In the genomic region with DNA sequence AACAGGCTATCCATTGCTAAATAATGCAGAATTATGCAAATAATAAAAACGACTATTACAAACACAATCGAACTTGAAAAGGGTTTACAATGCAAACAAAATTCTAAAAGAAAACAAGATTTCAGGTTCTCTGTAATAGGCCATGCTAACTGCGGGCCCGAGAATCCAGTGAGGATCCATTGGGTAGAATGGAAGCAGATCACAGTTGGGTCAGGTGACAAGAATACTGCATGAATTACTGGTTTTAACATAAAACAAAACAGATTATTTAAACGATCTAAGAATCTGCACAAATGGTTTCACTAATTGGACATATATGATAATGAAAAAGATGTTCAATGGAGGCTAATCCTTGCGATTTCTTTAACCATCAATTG, we compare ENCODE assay signal across 20 mouse cellular contexts. TPM values are rescaled to one million over a fixed set of nuclear protein-coding genes. Genes with fewer than 3 reads are reported as not detected.
DNase-seq lines count a peak whose midpoint lies in the region; ATAC-seq and TF ChIP-seq lines count a peak whose summit lies in the region.
"Had no signal": no experiment of that assay in that cellular context is flagged by ENCODE, and none has a peak within 500 bp of the region (broad histone marks: within the 10 kb centered on the region; RNA-seq: fewer than 3 reads in every experiment).

No protein-coding gene starts in this region.

- peak; percentile 74 for ATAC-seq in forebrain, embryonic 11.5 days (replicated peaks; ENCODE audit: low FRiP score)
- ATAC-seq in forebrain, embryonic 16.5 days = peak; percentile 69
- ATAC-seq in midbrain, embryonic 13.5 days = peak; percentile 46; the same call in 1 of the 2 replicates
- ATAC-seq: activated CD4-positive, CD25-positive, alpha-beta regulatory T cell, adult 4 months had no signal

- no peak overlapping the region for H3K4me2 ChIP-seq in forebrain, embryonic 11.5 days (ENCODE audit: low read depth, low read length, severe bottlenecking)
- no peak overlapping the region for H3K4me2 ChIP-seq in forebrain, embryonic 16.5 days (ENCODE audit: low read length)
- H3K4me2 ChIP-seq in midbrain, embryonic 13.5 days (replicated peaks) = peak overlapping the region; percentile 28; the same call in 1 of the 2 replicates
- H3K4me2 ChIP-seq: limb, embryonic 12.5 days; liver, embryonic 13.5 days; lung, embryonic 14.5 days had no signal

- no peak overlapping the region for H3K9ac ChIP-seq in forebrain, embryonic 11.5 days (ENCODE audit: low read length)
- no peak overlapping the region for H3K9ac ChIP-seq in forebrain, embryonic 16.5 days (replicated peaks; ENCODE audit: low read depth, low read length)
- H3K9ac ChIP-seq in midbrain, embryonic 13.5 days (replicated peaks) = no peak overlapping the region
- H3K9ac ChIP-seq: limb, embryonic 12.5 days; liver, embryonic 13.5 days; lung, embryonic 14.5 days had no signal

- DNase-seq in layer of hippocampus, adult 2 months (ENCODE audit: low spot score in 2 of 2) = no peak
- no peak for DNase-seq in layer of hippocampus, postnatal 36 days
- peak; percentile 44 for DNase-seq in forebrain, embryonic 11.5 days (ENCODE audit: low spot score)
- DNase-seq in heart, adult 18-20 months = no peak
- DNase-seq in cerebellum, postnatal 36 days = no peak
- DNase-seq: adrenal gland, postnatal 10 days; cerebellum, adult 11 months; cerebellum, postnatal 14 days; heart, postnatal 36 days; kidney, adult 8-10 months; kidney, postnatal 25 days; liver, embryonic 13.5 days; lung, embryonic 14.5 days; lung, postnatal 36 days; thymus, postnatal 36 days had no signal

- H3K4me3 ChIP-seq in layer of hippocampus, adult 2 months = no peak overlapping the region
- H3K4me3 ChIP-seq in forebrain, embryonic 11.5 days (ENCODE audit: low read depth, low read length) = no peak overlapping the region
- no peak overlapping the region for H3K4me3 ChIP-seq in forebrain, embryonic 16.5 days (replicated peaks; ENCODE audit: low read length)
- H3K4me3 ChIP-seq in midbrain, embryonic 13.5 days (replicated peaks) = no peak overlapping the region
- H3K4me3 ChIP-seq: limb, embryonic 12.5 days; liver, embryonic 13.5 days had no signal

- H3K27ac ChIP-seq in layer of hippocampus, adult 2 months = peak overlapping the region; percentile 76
- no peak overlapping the region for H3K27ac ChIP-seq in forebrain, embryonic 11.5 days (ENCODE audit: low read depth, low read length)
- H3K27ac ChIP-seq in forebrain, embryonic 16.5 days (ENCODE audit: low read length) = no peak overlapping the region
- no peak overlapping the region for H3K27ac ChIP-seq in midbrain, embryonic 13.5 days
- H3K27ac ChIP-seq: limb, embryonic 12.5 days; liver, embryonic 13.5 days had no signal

- H3K9me3 ChIP-seq in forebrain, embryonic 11.5 days (ENCODE audit: control insufficient read depth, low read length) = no peaks in the 10 kb centered on the region
- H3K9me3 ChIP-seq in forebrain, embryonic 16.5 days (ENCODE audit: control insufficient read depth, low read length) = no peaks in the 10 kb centered on the region
- H3K9me3 ChIP-seq in midbrain, embryonic 13.5 days = no peaks in the 10 kb centered on the region
- H3K9me3 ChIP-seq: limb, embryonic 12.5 days; liver, embryonic 13.5 days had no signal

- peaks cover 11% of the 10 kb centered on the region for H3K4me1 ChIP-seq in forebrain, embryonic 11.5 days (replicated peaks; ENCODE audit: control insufficient read depth, insufficient read depth, low read length)
- H3K4me1 ChIP-seq in forebrain, embryonic 16.5 days (replicated peaks; ENCODE audit: control insufficient read depth, insufficient read depth, low read length) = peaks cover 25% of the 10 kb centered on the region
- peaks cover 30% of the 10 kb centered on the region for H3K4me1 ChIP-seq in midbrain, embryonic 13.5 days (replicated peaks)

- H3K36me3 ChIP-seq in forebrain, embryonic 11.5 days (ENCODE audit: control insufficient read depth, insufficient read depth, low read length) = no peaks in the 10 kb centered on the region
- H3K36me3 ChIP-seq in forebrain, embryonic 16.5 days (ENCODE audit: control insufficient read depth, insufficient read depth) = no peaks in the 10 kb centered on the region
- H3K36me3 ChIP-seq in midbrain, embryonic 13.5 days = no peaks in the 10 kb centered on the region
- H3K36me3 ChIP-seq: G1E; limb, embryonic 12.5 days; liver, embryonic 13.5 days had no signal

- TF ChIP-seq CTCF in layer of hippocampus, adult 2 months (conservative IDR thresholded peaks at IDR 0.05) = no peak

- H3K27me3 ChIP-seq in forebrain, embryonic 11.5 days (ENCODE audit: control insufficient read depth, insufficient read depth, low read length) = no peaks in the 10 kb centered on the region
- H3K27me3 ChIP-seq in forebrain, embryonic 16.5 days (replicated peaks; ENCODE audit: control insufficient read depth, insufficient read depth, low read length) = no peaks in the 10 kb centered on the region
- peaks cover 26% of the 10 kb centered on the region for H3K27me3 ChIP-seq in midbrain, embryonic 13.5 days
- H3K27me3 ChIP-seq: limb, embryonic 12.5 days; liver, embryonic 13.5 days had no signal

- WGBS in forebrain, embryonic 11.5 days = 27% methylated on average over 6 of the region's 6 CpGs
- WGBS in forebrain, embryonic 16.5 days = 8% methylated on average over 6 of the region's 6 CpGs
- 25% methylated on average over 6 of the region's 6 CpGs for WGBS in midbrain, embryonic 13.5 days

RNA-seq across cellular contexts. Expression of a gene that starts 42.5 kb away (rescaled TPM):
- total RNA-seq in layer of hippocampus, adult 2 months (2021) = 1 to 10 TPM; 8.4 to 9.1 TPM
- total RNA-seq in layer of hippocampus, postnatal 36 days (2021) = 1 to 10 TPM; 7.8 to 8.0 TPM
- polyA plus RNA-seq in forebrain, embryonic 11.5 days (2014; fragmentation: Nextera tagmentation; extraction: Ambion mirVana) = 20.8 and 22.9 TPM in 2 replicates
- polyA plus RNA-seq in forebrain, embryonic 16.5 days (2015; fragmentation: Nextera tagmentation; extraction: Ambion mirVana) = 7.7 and 9.3 TPM in 2 replicates
- polyA plus RNA-seq in midbrain, embryonic 13.5 days (2015; fragmentation: Nextera tagmentation; extraction: Ambion mirVana) = 4.8 and 5.0 TPM in 2 replicates
- total RNA-seq in heart, adult 18-20 months (2021) = 10 to 100 TPM; 14.3 to 16.9 TPM
- polyA plus RNA-seq: G1E had no signal
